Mouse (Mus musculus) embryonic facial prominence, embryonic 13.5 days (tissue): ENCODE measurements around the gene Bmp10. TPM values are rescaled to one million over a fixed set of nuclear protein-coding genes. Genes with fewer than 3 reads are reported as not detected.

Experiments
- ATAC-seq: fragments of 200-750 bp; cut with Nextera tagmentation; 2 replicates; pipeline ENCODE4 v1.8.0; 2017; ENCODE audit warnings: low read depth; ENCODE audit not compliant: insufficient number of reproducible peaks, insufficient read depth, low FRiP score, low TSS enrichment
- H3K27ac ChIP-seq: fragments of 300-500 bp; sonication (generic); 2 replicates; pipeline ENCODE4 v1.5.1; 2015; ENCODE audit warnings: moderate library complexity, mild to moderate bottlenecking, inconsistent platforms
- H3K27me3 ChIP-seq: fragments of 300-500 bp; sonication (generic); 2 replicates; pipeline ENCODE4 v1.6.1; 2015; ENCODE audit warnings: mild to moderate bottlenecking, inconsistent platforms
- H3K36me3 ChIP-seq: fragments of 300-500 bp; sonication (generic); 2 replicates; pipeline ENCODE4 v1.6.1; 2015; ENCODE audit warnings: mild to moderate bottlenecking, inconsistent platforms
- H3K4me1 ChIP-seq: fragments of 300-500 bp; sonication (generic); 2 replicates; pipeline ENCODE4 v1.6.1; 2015; ENCODE audit warnings: inconsistent platforms
- H3K4me2 ChIP-seq: fragments of 300-500 bp; sonication (generic); 2 replicates; pipeline ENCODE4 v1.6.1; 2015; ENCODE audit warnings: moderate library complexity, mild to moderate bottlenecking, inconsistent platforms
- H3K4me3 ChIP-seq: fragments of 300-500 bp; sonication (generic); 2 replicates; pipeline ENCODE4 v1.5.1; 2015; ENCODE audit warnings: mild to moderate bottlenecking, inconsistent platforms
- H3K9ac ChIP-seq: fragments of 300-500 bp; sonication (generic); 2 replicates; pipeline ENCODE4 v1.6.1; 2015; ENCODE audit warnings: mild to moderate bottlenecking, inconsistent platforms
- H3K9me3 ChIP-seq: fragments of 300-500 bp; sonication (generic); 2 replicates; pipeline ENCODE4 v1.6.1; 2016; ENCODE audit warnings: inconsistent platforms
- WGBS: fragments of 180-500 bp; shearing (Covaris S2); methylation state at CpG from one replicate; pipeline ENCODE4 v1.1.7; 2015; ENCODE audit warnings: mixed read lengths; 5-methylcytosine and 5-hydroxymethylcytosine counted together
- polyA plus RNA-seq: library from polyadenylated mRNA; unstranded; fragments of >200 nt; fragmentation: Nextera tagmentation; extraction: Ambion mirVana; gene quantifications from 2 replicates; pipeline ENCODE4 v1.2.1, GENCODE M21; 2015

Bmp10 gene
- polyA plus RNA-seq, 1 experiment from 2014 or later = not detected

DNA sequence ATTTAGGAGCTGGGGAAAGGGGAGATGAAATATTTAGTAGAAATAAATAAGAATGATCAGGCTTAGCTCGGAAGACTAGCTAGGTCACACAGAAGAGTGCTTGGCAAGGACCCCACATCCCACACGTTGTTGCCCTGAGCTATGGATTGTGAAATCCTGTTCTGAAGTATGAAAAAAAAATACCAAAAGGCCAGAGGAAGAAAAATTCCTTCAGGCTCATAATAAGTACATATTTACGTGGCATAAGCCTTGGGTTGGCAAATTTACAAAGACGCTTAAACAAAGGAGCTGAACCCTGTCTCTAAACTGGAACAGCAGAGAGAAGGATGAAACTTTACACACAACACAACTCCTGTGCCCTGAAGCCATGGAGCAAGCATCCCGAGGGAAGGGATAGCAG, 56.0 kb downstream of the Bmp10 start:
- no peak for ATAC-seq
- Histone ChIP-seq H3K4me2 (no peak overlapping the region), H3K4me3 (no peak overlapping the region), H3K4me1 (peaks cover 4% of the 10 kb centered on the region; the same call in 1 of the 2 replicates), H3K36me3 (no peaks in the 10 kb centered on the region), H3K9me3 (no peaks in the 10 kb centered on the region), H3K9ac (no peak overlapping the region), H3K27ac (peak overlapping the region; percentile 48; the same call in 1 of the 2 replicates), H3K27me3 (no peaks in the 10 kb centered on the region)
- 58% methylated on average over 5 of the region's 5 CpGs for WGBS

Other genes starting within 250 kb of the Bmp10 start
- 20.1 and 20.5 TPM in 2 replicates for gene Antxr1, start 93.2 kb upstream of the Bmp10 start, polyA plus RNA-seq
- not detected in 2 replicates for gene Gkn1, start 78.1 kb upstream of the Bmp10 start, polyA plus RNA-seq
- not detected in 2 replicates for gene Gkn2, start 55.6 kb upstream of the Bmp10 start, polyA plus RNA-seq
- 0.42 TPM in 1 of 2 replicates, not detected in the other for gene Gkn3, start 40.1 kb upstream of the Bmp10 start, polyA plus RNA-seq
- gene Arhgap25, start 104.3 kb downstream of the Bmp10 start, polyA plus RNA-seq = 5.7 and 7.1 TPM in 2 replicates
- gene Prokr1, start 161.7 kb downstream of the Bmp10 start, polyA plus RNA-seq = 3.6 and 3.9 TPM in 2 replicates
- 14.9 and 15.2 TPM in 2 replicates for gene Aplf, start 243.2 kb downstream of the Bmp10 start, polyA plus RNA-seq